Mouse (Mus musculus) liver, embryonic 12.5 days (tissue): ENCODE data around the gene Gtf2f2. TPM values are rescaled to one million over a fixed set of nuclear protein-coding genes. Genes with fewer than 3 reads are reported as not detected.

Source experiments
- ATAC-seq: fragments of 200-750 bp; cut with Nextera tagmentation; 2 replicates; pipeline ENCODE4 v1.8.0; 2017; ENCODE audit warnings: moderate number of reproducible peaks, mild to moderate bottlenecking, moderate library complexity
- H3K27ac ChIP-seq: fragments of 300-500 bp; sonication (generic); 2 replicates; pipeline ENCODE4 v1.5.1; 2016; ENCODE audit warnings: mild to moderate bottlenecking
- H3K27me3 ChIP-seq: fragments of 300-500 bp; sonication (generic); replicated peaks from 2 replicates; pipeline ENCODE4 v1.6.1; 2016; ENCODE audit warnings: mild to moderate bottlenecking, moderate library complexity
- H3K36me3 ChIP-seq: fragments of 300-500 bp; sonication (generic); 2 replicates; pipeline ENCODE4 v1.6.1; 2016; ENCODE audit warnings: mild to moderate bottlenecking, moderate library complexity
- H3K4me1 ChIP-seq: fragments of 300-500 bp; sonication (generic); 2 replicates; pipeline ENCODE4 v1.6.1; 2016
- H3K4me2 ChIP-seq: fragments of 300-500 bp; sonication (generic); 2 replicates; pipeline ENCODE4 v1.6.1; 2016; ENCODE audit warnings: mild to moderate bottlenecking, moderate library complexity
- H3K4me3 ChIP-seq: fragments of 300-500 bp; sonication (generic); 2 replicates; pipeline ENCODE4 v1.5.1; 2016; ENCODE audit warnings: mild to moderate bottlenecking, moderate library complexity
- H3K9ac ChIP-seq: fragments of 300-500 bp; sonication (generic); 2 replicates; pipeline ENCODE4 v1.6.1; 2016; ENCODE audit warnings: mild to moderate bottlenecking, moderate library complexity
- H3K9me3 ChIP-seq: fragments of 300-500 bp; sonication (generic); replicated peaks from 2 replicates; pipeline ENCODE4 v1.6.1; 2016; ENCODE audit warnings: mild to moderate bottlenecking, moderate library complexity
- WGBS: fragments of 180-500 bp; shearing (Covaris S2); methylation state at CpG from one replicate; pipeline ENCODE4 v1.1.7; 2016; ENCODE audit not compliant: insufficient replicate concordance; 5-methylcytosine and 5-hydroxymethylcytosine counted together
- polyA plus RNA-seq: library from polyadenylated mRNA; unstranded; fragments of >200 nt; fragmentation: Nextera tagmentation; extraction: Ambion mirVana; gene quantifications from 2 replicates; pipeline ENCODE4 v1.2.1, GENCODE M21; 2016

The Gtf2f2 gene
- 39.4 and 40.8 TPM in 2 replicates for polyA plus RNA-seq

- peak; percentile 86 for ATAC-seq
- Histone ChIP-seq H3K4me3 (peak within 1 kb of the TSS; percentile 86), H3K9ac (peak within 1 kb of the TSS; percentile 83), H3K4me2 (peak within 1 kb of the TSS; percentile 77), H3K27me3 (no peaks in the 10 kb centered on the region), H3K4me1 (peaks cover 29% of the 10 kb centered on the region), H3K27ac (peak within 1 kb of the TSS; percentile 82), H3K36me3 (peaks cover 19% of the 10 kb centered on the region), H3K9me3 (no peaks in the 10 kb centered on the region)
- 1% methylated on average over 67 of the region's 67 CpGs for WGBS
Measured at GRCm38 (mm10) chr14:76010102-76011061, at the start of gene Gtf2f2. Gene Gtf2f2, minus strand, starts transcription at chr14:76010865.

- WGBS = 66% methylated on average over 5 of the region's 5 CpGs
- no peaks in the 10 kb centered on the region for H3K9me3 ChIP-seq
- no peak overlapping the region for H3K9ac ChIP-seq
- no peak overlapping the region for H3K27ac ChIP-seq
- no peak overlapping the region for H3K4me2 ChIP-seq
- no peak overlapping the region for H3K4me3 ChIP-seq
- ATAC-seq = no peak
- no peaks in the 10 kb centered on the region for H3K36me3 ChIP-seq
- H3K27me3 ChIP-seq = no peaks in the 10 kb centered on the region; the same call in 1 of the 2 replicates
- H3K4me1 ChIP-seq = no peaks in the 10 kb centered on the region
Measured at GRCm38 (mm10) chr14:76059441-76059840, 48.8 kb upstream of the Gtf2f2 start.

GRCm38 (mm10) chr14:76053726-76054125 lies 43.1 kb upstream of the Gtf2f2 start:
- no peak overlapping the region for H3K4me2 ChIP-seq
- H3K4me1 ChIP-seq = no peaks in the 10 kb centered on the region
- H3K4me3 ChIP-seq = no peak overlapping the region
- H3K9me3 ChIP-seq = no peaks in the 10 kb centered on the region
- no peak overlapping the region for H3K9ac ChIP-seq
- 78% methylated on average over 11 of the region's 11 CpGs for WGBS
- no peaks in the 10 kb centered on the region for H3K36me3 ChIP-seq
- H3K27me3 ChIP-seq = no peaks in the 10 kb centered on the region
- no peak overlapping the region for H3K27ac ChIP-seq
- no peak for ATAC-seq

DNA sequence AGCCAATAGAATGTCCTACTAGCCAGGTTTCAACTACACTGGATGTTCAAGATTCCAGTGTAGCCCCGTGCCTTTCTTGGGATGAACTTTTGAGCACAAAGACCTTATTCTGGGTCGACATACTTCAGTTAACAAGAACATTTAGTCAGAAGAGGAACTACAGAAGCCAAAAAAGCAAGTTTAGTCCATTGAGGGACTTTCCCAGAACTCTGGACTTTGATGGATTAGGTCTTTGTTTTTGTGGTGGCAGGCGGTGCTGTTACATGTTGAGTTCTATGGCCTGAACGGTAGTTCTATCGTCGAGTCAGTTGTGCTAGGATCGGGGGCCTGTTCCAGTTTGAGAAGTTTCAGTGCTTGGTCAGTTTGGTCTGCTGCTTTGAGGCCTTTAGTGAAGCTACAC lies 41.3 kb upstream of the Gtf2f2 start:
- no peak overlapping the region for H3K4me3 ChIP-seq
- ATAC-seq = no peak
- no peak overlapping the region for H3K27ac ChIP-seq
- no peaks in the 10 kb centered on the region for H3K4me1 ChIP-seq
- WGBS = 52% methylated on average over 7 of the region's 7 CpGs
- H3K27me3 ChIP-seq = no peaks in the 10 kb centered on the region
- H3K9ac ChIP-seq = no peak overlapping the region
- H3K9me3 ChIP-seq = no peaks in the 10 kb centered on the region
- H3K4me2 ChIP-seq = no peak overlapping the region
- H3K36me3 ChIP-seq = no peaks in the 10 kb centered on the region

DNA sequence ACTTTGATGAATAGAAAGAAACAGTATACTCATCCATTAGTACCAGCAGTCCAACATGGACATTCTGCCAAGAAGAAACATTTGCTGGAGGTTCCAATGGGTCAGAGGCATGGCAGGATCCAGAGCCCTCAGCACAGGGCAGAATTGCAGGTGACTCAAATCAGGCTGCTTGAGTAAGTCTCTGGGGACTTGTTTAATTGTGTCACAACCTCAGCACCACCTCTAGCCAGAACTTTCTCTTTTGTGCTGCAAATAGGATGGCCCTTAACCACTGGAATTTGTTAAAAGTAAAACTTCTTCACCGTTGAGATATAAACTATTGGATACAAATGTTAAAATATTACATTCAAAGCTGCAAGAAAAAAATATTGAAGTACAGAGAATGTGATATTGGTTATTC lies 35.1 kb upstream of the Gtf2f2 start:
- no peaks in the 10 kb centered on the region for H3K4me1 ChIP-seq
- no peaks in the 10 kb centered on the region for H3K36me3 ChIP-seq
- ATAC-seq = no peak
- H3K9me3 ChIP-seq = no peaks in the 10 kb centered on the region
- H3K27ac ChIP-seq = no peak overlapping the region
- H3K4me2 ChIP-seq = no peak overlapping the region
- 30% methylated on average over 1 of the region's 1 CpGs for WGBS
- H3K9ac ChIP-seq = no peak overlapping the region
- H3K4me3 ChIP-seq = no peak overlapping the region
- no peaks in the 10 kb centered on the region for H3K27me3 ChIP-seq

- Histone ChIP-seq H3K27me3 (no peaks in the 10 kb centered on the region), H3K4me1 (no peaks in the 10 kb centered on the region), H3K36me3 (no peaks in the 10 kb centered on the region), H3K27ac (no peak overlapping the region), H3K4me3 (no peak overlapping the region), H3K9ac (no peak overlapping the region), H3K4me2 (no peak overlapping the region), H3K9me3 (no peaks in the 10 kb centered on the region)
- 64% methylated on average over 3 of the region's 3 CpGs for WGBS
- no peak for ATAC-seq
Measured at GRCm38 (mm10) chr14:76044164-76044557, 33.5 kb upstream of the Gtf2f2 start.

DNA sequence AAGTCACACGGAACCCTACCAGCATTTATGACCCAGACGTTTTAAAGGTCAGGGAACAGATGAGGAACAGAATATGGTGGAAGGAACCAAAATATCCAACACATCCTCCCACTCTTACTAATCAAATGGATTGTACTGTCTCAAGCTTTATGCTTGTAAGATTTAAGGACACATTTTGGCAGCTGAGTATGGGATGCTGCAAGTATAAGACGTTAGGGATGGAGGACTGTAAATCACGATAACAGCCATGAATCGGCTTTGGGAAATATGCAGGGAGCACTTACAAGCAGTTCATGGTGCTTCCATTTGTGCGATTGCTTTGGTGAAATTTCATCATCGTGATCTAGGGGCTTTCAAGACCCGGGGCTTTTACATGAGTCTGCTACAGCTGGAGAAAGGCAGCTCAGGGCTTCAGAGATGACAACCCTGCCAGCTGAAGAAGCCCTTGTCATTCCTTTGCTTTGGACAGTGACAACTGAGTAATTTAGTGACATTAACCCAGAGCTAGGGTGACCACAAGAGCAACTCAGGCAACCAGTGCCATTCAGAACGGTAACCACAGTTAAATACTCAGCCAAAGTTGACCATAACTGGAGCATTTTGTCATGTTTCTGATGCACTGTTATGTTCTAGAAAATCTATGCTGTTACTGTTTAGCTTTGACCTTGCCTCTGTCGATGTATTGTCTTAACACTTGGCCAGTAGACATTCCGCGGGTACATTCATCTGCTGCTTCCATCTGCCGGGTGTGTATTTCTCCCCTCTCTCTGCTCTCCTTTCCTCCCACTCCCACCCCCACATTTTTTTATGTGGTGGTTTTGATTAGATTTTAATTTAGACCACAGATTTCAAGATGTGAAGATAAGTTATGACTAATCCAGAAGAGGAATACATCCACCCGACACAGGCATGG lies 32.8 kb upstream of the Gtf2f2 start:
- Histone ChIP-seq H3K27ac (no peak overlapping the region), H3K9me3 (no peaks in the 10 kb centered on the region), H3K4me1 (no peaks in the 10 kb centered on the region), H3K36me3 (no peaks in the 10 kb centered on the region), H3K27me3 (no peaks in the 10 kb centered on the region), H3K4me2 (no peak overlapping the region), H3K9ac (no peak overlapping the region), H3K4me3 (no peak overlapping the region)
- no peak for ATAC-seq
- 72% methylated on average over 14 of the region's 14 CpGs for WGBS

GRCm38 (mm10) chr14:76033221-76033637 lies 22.6 kb upstream of the Gtf2f2 start:
- no peaks in the 10 kb centered on the region for H3K4me1 ChIP-seq
- H3K9ac ChIP-seq = no peak overlapping the region
- H3K27me3 ChIP-seq = no peaks in the 10 kb centered on the region; the same call in 1 of the 2 replicates
- 42% methylated on average over 7 of the region's 7 CpGs for WGBS
- H3K4me2 ChIP-seq = no peak overlapping the region
- no peaks in the 10 kb centered on the region for H3K9me3 ChIP-seq
- H3K4me3 ChIP-seq = no peak overlapping the region
- no peak for ATAC-seq
- H3K27ac ChIP-seq = no peak overlapping the region
- no peaks in the 10 kb centered on the region for H3K36me3 ChIP-seq

DNA sequence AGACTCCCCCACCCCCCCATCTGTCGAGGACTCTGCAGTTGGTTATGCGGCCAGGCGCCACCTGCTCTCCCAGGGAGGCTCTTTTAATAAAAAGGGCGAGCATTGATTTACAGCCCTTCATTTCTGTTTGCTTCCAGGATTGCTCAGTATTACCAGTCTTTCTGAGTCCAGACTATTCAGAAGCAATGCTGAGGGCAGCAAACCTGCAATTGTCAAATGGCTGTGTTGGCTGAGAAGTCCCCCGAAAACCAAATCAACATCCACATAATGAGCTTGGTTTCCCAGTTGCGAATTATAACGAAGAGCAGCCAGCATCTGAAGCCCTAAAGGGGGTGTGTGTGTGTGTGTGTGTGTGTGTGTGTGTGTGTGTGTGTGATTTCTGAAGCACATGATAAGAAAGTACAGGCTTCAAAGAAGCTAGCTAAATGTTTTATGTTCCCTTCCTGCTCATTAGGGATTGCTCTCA lies 22.0 kb upstream of the Gtf2f2 start:
- H3K9ac ChIP-seq = no peak overlapping the region
- no peak overlapping the region for H3K4me3 ChIP-seq
- 67% methylated on average over 7 of the region's 7 CpGs for WGBS
- H3K27me3 ChIP-seq = no peaks in the 10 kb centered on the region; the same call in 1 of the 2 replicates
- H3K4me2 ChIP-seq = no peak overlapping the region
- no peak for ATAC-seq
- no peaks in the 10 kb centered on the region for H3K9me3 ChIP-seq
- H3K27ac ChIP-seq = no peak overlapping the region
- no peaks in the 10 kb centered on the region for H3K4me1 ChIP-seq
- H3K36me3 ChIP-seq = no peaks in the 10 kb centered on the region

GRCm38 (mm10) chr14:76031117-76031842 lies 20.6 kb upstream of the Gtf2f2 start:
- H3K4me2 ChIP-seq = no peak overlapping the region
- ATAC-seq = no peak
- WGBS = 63% methylated on average over 11 of the region's 11 CpGs

GRCm38 (mm10) chr14:76024641-76025040 lies 14.0 kb upstream of the Gtf2f2 start:
- Histone ChIP-seq H3K4me1 (no peaks in the 10 kb centered on the region), H3K9me3 (no peaks in the 10 kb centered on the region), H3K4me3 (no peak overlapping the region), H3K27me3 (no peaks in the 10 kb centered on the region), H3K9ac (no peak overlapping the region), H3K27ac (no peak overlapping the region), H3K4me2 (no peak overlapping the region), H3K36me3 (no peaks in the 10 kb centered on the region)
- WGBS = 74% methylated on average over 4 of the region's 4 CpGs
- no peak for ATAC-seq

More at GRCm38 (mm10) chr14:76031117-76031842, 20.6 kb upstream of the Gtf2f2 start:
- Histone ChIP-seq H3K9me3 (no peaks in the 10 kb centered on the region), H3K27ac (no peak overlapping the region), H3K9ac (no peak overlapping the region), H3K4me3 (no peak overlapping the region), H3K4me1 (no peaks in the 10 kb centered on the region), H3K36me3 (no peaks in the 10 kb centered on the region), H3K27me3 (no peaks in the 10 kb centered on the region; the same call in 1 of the 2 replicates)
